Mouse (Mus musculus): ENCODE measurements around the gene Nedd9.

DNA sequence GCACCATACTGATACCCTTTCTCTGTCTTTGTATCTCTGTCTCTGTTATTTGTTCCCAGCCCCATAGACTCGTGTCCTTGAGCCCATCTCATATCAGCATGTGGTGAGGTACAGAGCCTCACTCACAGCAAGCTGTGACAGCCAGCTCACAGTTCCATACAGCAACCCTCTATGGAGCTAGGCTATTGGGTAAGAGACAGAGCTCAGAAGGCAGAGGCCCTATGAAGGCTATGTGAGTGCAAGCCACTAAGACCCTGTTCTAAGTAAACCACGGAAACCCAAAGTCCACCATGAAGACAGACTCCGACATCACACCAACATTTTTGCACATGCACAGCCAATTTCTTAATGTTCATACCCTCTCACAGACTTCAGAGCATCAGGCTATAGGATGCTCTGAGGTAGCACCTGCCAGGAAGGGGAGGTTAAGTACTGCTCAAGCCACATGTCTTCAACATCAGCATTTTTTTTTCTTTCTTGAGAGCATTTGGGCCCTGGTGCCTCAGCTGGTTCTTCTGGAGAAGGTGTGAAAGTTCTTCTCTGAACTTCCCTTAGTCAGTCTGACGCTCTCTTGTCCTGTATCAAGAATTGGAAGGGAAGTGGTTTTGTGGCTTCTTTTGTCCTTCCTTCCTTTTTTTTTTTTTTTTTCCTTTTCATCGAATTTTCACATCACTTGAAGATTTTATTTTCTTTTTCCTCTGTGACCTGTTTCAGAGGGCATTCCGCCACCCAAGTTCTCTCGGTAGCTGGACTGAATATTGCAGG is 105.9 kb downstream of the Nedd9 start:
- TF ChIP-seq CTCF (IDR thresholded peaks at IDR 0.05; ENCODE audit: low read depth, low read length), result no peak
- TF ChIP-seq TAL1 (conservative IDR thresholded peaks at IDR 0.05; ENCODE audit: low read depth, low read length), result no peak
- TF ChIP-seq GATA1 (IDR thresholded peaks at IDR 0.05; ENCODE audit: borderline replicate concordance, low read length), result no peak
- no peak for TF ChIP-seq POLR2AphosphoS5 (IDR thresholded peaks at IDR 0.05; ENCODE audit: insufficient replicate concordance, low read depth, low read length)
